Mouse (Mus musculus) CH12.LX (cell line): ENCODE results near the gene Cacna1c. TPM values are rescaled to one million over a fixed set of nuclear protein-coding genes. Genes with fewer than 3 reads are reported as not detected.

Source experiments
- DNase-seq: peaks from one replicate; pipeline ENCODE4 v3.0.0-alpha.2; 2013; ENCODE audit errors: extremely low read depth
- H3K27ac ChIP-seq: 2 replicates; pipeline ENCODE4 v1.5.1; 2012; ENCODE audit warnings: low read depth, mild to moderate bottlenecking, control low read depth, moderate library complexity; ENCODE audit not compliant: insufficient read depth
- H3K27me3 ChIP-seq: replicated peaks from 2 replicates; pipeline ENCODE3; 2012; ENCODE audit warnings: inconsistent platforms
- H3K36me3 ChIP-seq, 2 experiments: replicated peaks in 1 of 2; 2 replicates each; pipeline versions ENCODE3 to v1.6.1; 2012; ENCODE audit warnings: inconsistent platforms in 1 of 2, low read length in 1 of 2, mild to moderate bottlenecking in 1 of 2, mixed read lengths in 1 of 2, moderate library complexity in 1 of 2; ENCODE audit not compliant: control insufficient read depth in 1 of 2, insufficient read depth in 1 of 2
- H3K4me1 ChIP-seq, 2 experiments: 2 replicates each; pipeline ENCODE4 v1.6.1; 2012; ENCODE audit warnings: inconsistent platforms in 1 of 2, moderate library complexity in 1 of 2; ENCODE audit not compliant: insufficient read depth in 2 of 2, control insufficient read depth in 1 of 2
- H3K4me2 ChIP-seq: 2 replicates; pipeline ENCODE4 v1.6.1; 2012; ENCODE audit warnings: low read depth, mild to moderate bottlenecking, control low read depth; ENCODE audit not compliant: poor library complexity, insufficient read depth, severe bottlenecking
- H3K4me3 ChIP-seq, 3 experiments: fragments of 150-350 bp in 1 of 3; sonication (generic) in 1 of 3; replicated peaks in 1 of 3; 2 replicates each; pipeline versions ENCODE3 to v1.5.1; 2011 to 2012; ENCODE audit warnings: low read depth in 2 of 3, low read length in 2 of 3, mild to moderate bottlenecking in 2 of 3, moderate library complexity in 2 of 3, control low read depth in 1 of 3, improper control_type of control experiment in 1 of 3, inconsistent platforms in 1 of 3, mixed read lengths in 1 of 3; ENCODE audit not compliant: poor library complexity in 1 of 3
- H3K79me2 ChIP-seq: replicated peaks from 2 replicates; pipeline ENCODE4 v1.6.1; 2012; ENCODE audit warnings: mild to moderate bottlenecking, moderate library complexity; ENCODE audit not compliant: control insufficient read depth, poor library complexity, insufficient read depth, severe bottlenecking; ENCODE audit errors: extremely low read depth
- H3K9ac ChIP-seq: 2 replicates; pipeline ENCODE4 v1.6.1; 2012; ENCODE audit warnings: low read depth, mild to moderate bottlenecking, control low read depth, moderate library complexity; ENCODE audit not compliant: insufficient read depth
- H3K9me3 ChIP-seq: replicated peaks from 2 replicates; pipeline ENCODE3; 2012; ENCODE audit warnings: low read length, inconsistent platforms, mixed read lengths
- CHD1 ChIP-seq: IDR thresholded peaks from 2 replicates; pipeline ENCODE4 v1.6.1; 2012; ENCODE audit warnings: low read depth, low read length, improper control_type of control experiment, inconsistent platforms
- CHD2 ChIP-seq: IDR thresholded peaks from 2 replicates; pipeline ENCODE4 v1.6.1; 2011; ENCODE audit warnings: low read length, improper control_type of control experiment
- EP300 ChIP-seq: IDR thresholded peaks from 2 replicates; pipeline ENCODE4 v1.6.1; 2011; ENCODE audit warnings: low read length, improper control_type of control experiment
- ETS1 ChIP-seq: conservative IDR thresholded peaks from 2 replicates; pipeline ENCODE4 v1.6.1; 2012; ENCODE audit warnings: low read depth, mild to moderate bottlenecking, inconsistent platforms, low read length, improper control_type of control experiment, moderate library complexity
- GABPA ChIP-seq: IDR thresholded peaks from 2 replicates; pipeline ENCODE4 v1.6.1; 2012; ENCODE audit warnings: low read depth, low read length, improper control_type of control experiment, inconsistent platforms; ENCODE audit not compliant: insufficient replicate concordance
- HCFC1 ChIP-seq: IDR thresholded peaks from 2 replicates; pipeline ENCODE4 v1.6.1; 2012; ENCODE audit warnings: low read depth, mild to moderate bottlenecking, inconsistent platforms, low read length, improper control_type of control experiment
- IRF4 ChIP-seq: IDR thresholded peaks from 2 replicates; pipeline ENCODE4 v1.6.1; 2014; ENCODE audit warnings: low read depth, mild to moderate bottlenecking, inconsistent platforms, low read length, improper control_type of control experiment
- JUN ChIP-seq: IDR thresholded peaks from 2 replicates; pipeline ENCODE4 v1.6.1; 2011; ENCODE audit warnings: low read depth, mild to moderate bottlenecking, low read length, improper control_type of control experiment, moderate library complexity; ENCODE audit not compliant: insufficient read depth
- MAX ChIP-seq: IDR thresholded peaks from 2 replicates; pipeline ENCODE4 v1.6.1; 2011; ENCODE audit warnings: low read length, improper control_type of control experiment
- MAZ ChIP-seq: IDR thresholded peaks from 2 replicates; pipeline ENCODE4 v1.6.1; 2012; ENCODE audit warnings: low read depth, mild to moderate bottlenecking, inconsistent platforms, low read length, improper control_type of control experiment, moderate library complexity
- MXI1 ChIP-seq: IDR thresholded peaks from 2 replicates; pipeline ENCODE4 v1.6.1; 2011; ENCODE audit warnings: mild to moderate bottlenecking, low read depth, low read length, improper control_type of control experiment
- NRF1 ChIP-seq: IDR thresholded peaks from 2 replicates; pipeline ENCODE4 v1.6.1; 2014; ENCODE audit warnings: low read depth, mild to moderate bottlenecking, inconsistent platforms, low read length, improper control_type of control experiment, moderate library complexity
- PAX5 ChIP-seq: IDR thresholded peaks from 2 replicates; pipeline ENCODE4 v1.6.1; 2012; ENCODE audit warnings: low read length, inconsistent platforms, mixed read lengths
- POLR2A ChIP-seq: IDR thresholded peaks from 2 replicates; pipeline ENCODE4 v1.6.1; 2011; ENCODE audit warnings: low read depth, mild to moderate bottlenecking, improper control_type of control experiment, low read length
- RCOR1 ChIP-seq: conservative IDR thresholded peaks from 2 replicates; pipeline ENCODE4 v1.6.1; 2012; ENCODE audit warnings: low read depth, mild to moderate bottlenecking, inconsistent platforms, low read length, improper control_type of control experiment
- SIN3A ChIP-seq: IDR thresholded peaks from 2 replicates; pipeline ENCODE4 v1.6.1; 2012; ENCODE audit warnings: low read length, improper control_type of control experiment, inconsistent platforms
- TBP ChIP-seq: conservative IDR thresholded peaks from 2 replicates; pipeline ENCODE4 v1.6.1; 2011; ENCODE audit warnings: low read depth, low read length, improper control_type of control experiment
- USF1 ChIP-seq: IDR thresholded peaks from 2 replicates; pipeline ENCODE4 v1.6.1; 2014; ENCODE audit warnings: low read depth, mild to moderate bottlenecking, inconsistent platforms, low read length, improper control_type of control experiment
- ZC3H11A ChIP-seq: IDR thresholded peaks from 2 replicates; pipeline ENCODE4 v1.6.1; 2012; ENCODE audit warnings: low read depth, mild to moderate bottlenecking, inconsistent platforms, low read length, improper control_type of control experiment
- ZNF384 ChIP-seq: IDR thresholded peaks from 2 replicates; pipeline ENCODE4 v1.6.1; 2012; ENCODE audit warnings: low read depth, low read length, improper control_type of control experiment, inconsistent platforms
- dilution Hi-C: fragments of 300-500 bp; cut with MboI; formaldehyde crosslinking; loops from 2 replicates; pipeline ENCODE4 v1.14.3; 2020; ENCODE audit warnings: low sequenced_read_pairs; ENCODE audit not compliant: extremely low pct_unique_long_range_greater_than_20kb, extremely low pct_ligation_motif_present
- in situ Hi-C: fragments of 300-500 bp; cut with MboI; formaldehyde crosslinking; loops from 3 replicates; pipeline ENCODE4 v1.14.3; 2019; ENCODE audit warnings: low sequenced_read_pairs, low pct_ligation_motif_present, low pct_unique_long_range_greater_than_20kb, mixed read lengths
- polyA plus RNA-seq: library from polyadenylated mRNA; unstranded; fragments of >175 nt; gene quantifications from 2 replicates; pipeline ENCODE4 v1.2.1, GENCODE M21; 2012; ENCODE audit warnings: low read depth; ENCODE audit not compliant: insufficient read length
- total RNA-seq, 2 experiments: library from RNA; depleted of rRNA; stranded (reverse); fragments of 300-350 nt in 1 of 2; fragments of >200 nt in 1 of 2; gene quantifications; 2 replicates each; pipeline ENCODE4 v1.2.3; 2012 to 2014

The Cacna1c gene
- total and polyA plus RNA-seq, 3 experiments = 0.04 TPM; not detected in 2

DNA sequence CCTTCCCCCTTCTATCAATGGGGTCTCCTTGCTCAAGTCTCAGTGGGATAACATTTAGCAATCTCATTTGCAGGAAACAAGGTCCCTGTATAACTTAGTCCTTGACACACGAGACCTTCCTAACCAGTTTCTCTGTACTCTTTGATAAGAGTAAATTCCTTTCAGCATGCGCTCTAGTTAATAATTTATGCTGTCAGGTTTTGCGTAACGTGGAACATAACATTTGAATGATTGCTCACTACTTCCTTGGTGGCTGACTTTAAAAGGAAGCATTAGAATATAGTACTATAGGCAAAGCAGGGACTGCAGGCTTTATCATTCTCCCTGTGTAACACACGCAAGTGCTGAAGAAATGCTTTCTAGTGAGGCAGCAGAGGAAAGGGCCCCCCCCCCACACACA lies 232.9 kb downstream of the Cacna1c start:
- H3K4me1 ChIP-seq = no peaks in the 10 kb centered on the region
- no peaks in the 10 kb centered on the region for H3K79me2 ChIP-seq
- no peaks in the 10 kb centered on the region for H3K9me3 ChIP-seq
- no peak overlapping the region for H3K4me2 ChIP-seq
- no peak for TF ChIP-seq POLR2A
- TF ChIP-seq ZNF384 = no peak
- no peak for TF ChIP-seq HCFC1
- TF ChIP-seq ZC3H11A = no peak
- no peak for TF ChIP-seq GABPA
- H3K9ac ChIP-seq = no peak overlapping the region
- H3K36me3 ChIP-seq = no peaks in the 10 kb centered on the region
- dilution Hi-C loops = no loop called here
- H3K27me3 ChIP-seq = peaks cover 87% of the 10 kb centered on the region
- no peak overlapping the region for H3K27ac ChIP-seq
- DNase-seq = no peak
- in situ Hi-C loops = no loop called here
- no peak overlapping the region for H3K4me3 ChIP-seq

DNA sequence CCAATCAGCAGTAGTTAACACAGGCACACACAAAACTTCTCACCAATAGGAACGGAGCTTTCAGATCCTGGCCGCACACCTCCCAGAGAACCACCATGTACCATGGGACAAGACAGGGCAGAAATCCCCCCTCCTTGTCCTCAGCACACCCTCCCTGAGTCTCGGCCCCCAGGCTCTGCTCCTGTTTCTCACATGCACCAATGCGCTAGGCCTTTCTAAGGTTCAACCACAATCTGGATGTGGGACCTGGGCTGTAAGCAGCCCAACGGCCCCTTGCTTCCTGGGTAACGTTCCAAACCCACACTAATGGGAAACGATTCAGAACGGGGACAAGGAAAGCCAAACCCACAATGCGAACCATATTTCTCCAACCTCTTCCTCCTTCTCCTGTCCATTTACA lies 237.7 kb downstream of the Cacna1c start:
- Histone ChIP-seq H3K79me2 (no peaks in the 10 kb centered on the region), H3K27me3 (peaks cover 90% of the 10 kb centered on the region), H3K9ac (no peak overlapping the region), H3K36me3 (no peaks in the 10 kb centered on the region), H3K4me3 (no peak overlapping the region), H3K9me3 (no peaks in the 10 kb centered on the region), H3K4me2 (no peak overlapping the region), H3K4me1 (no peaks in the 10 kb centered on the region), H3K27ac (no peak overlapping the region)
- no peak for DNase-seq
- TF ChIP-seq CHD1 (no peak), JUN (no peak), RCOR1 (no peak)
- dilution Hi-C loops (no loop called here), in situ Hi-C loops (no loop called here)

- dilution Hi-C loops = no loop called here
- no peaks in the 10 kb centered on the region for H3K9me3 ChIP-seq
These were observed 240.0 kb downstream of the Cacna1c start for GRCm38 (mm10) chr6:118956234-118956633.

More at GRCm38 (mm10) chr6:118956234-118956633, 240.0 kb downstream of the Cacna1c start:
- TF ChIP-seq MXI1 (no peak), ZC3H11A (no peak), EP300 (no peak), PAX5 (no peak), MAX (no peak), NRF1 (no peak), CHD2 (no peak), MAZ (no peak), JUN (no peak), IRF4 (no peak), ETS1 (no peak), SIN3A (no peak), USF1 (no peak), GABPA (no peak), TBP (no peak)
- TF ChIP-seq, all 38 proteins: peak for 0
- no peak overlapping the region for H3K4me3 ChIP-seq
- H3K9ac ChIP-seq = no peak overlapping the region
- H3K79me2 ChIP-seq = no peaks in the 10 kb centered on the region
- H3K4me2 ChIP-seq = no peak overlapping the region
- no peak overlapping the region for H3K27ac ChIP-seq
- DNase-seq = no peak
- H3K4me1 ChIP-seq = no peaks in the 10 kb centered on the region
- H3K27me3 ChIP-seq = peaks cover 89% of the 10 kb centered on the region
- in situ Hi-C loops = no loop called here
- no peaks in the 10 kb centered on the region for H3K36me3 ChIP-seq
